Mouse (Mus musculus) testis, adult 10 weeks (tissue): ENCODE results near the gene Atp11c. TPM values are rescaled to one million over a fixed set of nuclear protein-coding genes. Genes with fewer than 3 reads are reported as not detected.

Source experiments
- polyA plus RNA-seq: library from polyadenylated mRNA; stranded (reverse); fragments of 350-450 nt; fragmentation: Illumina TruSeq; extraction: RNeasy Lipid Tissue Mini Kit (QIAGEN cat#74804); gene quantifications from one replicate; pipeline ENCODE4 v1.2.3, GENCODE M21; 2014; ENCODE audit warnings: low read depth, low replicate concordance

The Atp11c gene
- polyA plus RNA-seq: 23.9 TPM

GRCm38 (mm10) chrX:60592598-60592997 lies at the start of gene Atp11c:
TSS of gene Atp11c (minus strand) at chrX:60592698.

DNA sequence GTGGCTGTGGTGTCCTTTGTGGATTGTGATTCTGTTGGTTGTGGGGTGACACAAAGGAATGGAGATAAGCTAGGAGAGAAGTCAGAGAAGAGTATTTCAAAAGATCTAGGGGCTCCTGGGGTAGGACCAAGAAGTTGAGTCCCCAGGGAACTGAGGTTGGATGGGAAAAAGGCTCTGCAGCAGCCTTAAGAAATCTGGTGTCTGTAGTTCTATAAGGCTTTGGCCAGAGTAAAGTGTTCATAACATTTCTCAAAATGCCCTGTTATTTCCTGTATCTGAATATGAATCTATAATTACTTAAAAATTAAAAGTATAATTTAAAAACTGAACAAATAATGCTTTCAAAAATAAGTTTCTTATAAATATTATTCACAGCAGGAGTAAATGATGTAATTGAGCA lies 53.3 kb downstream of the Atp11c start, which contains the start of gene Gm7073:
Gm7073 (minus strand) TSS at position 101 of the 400 bp plus-strand sequence.

DNA sequence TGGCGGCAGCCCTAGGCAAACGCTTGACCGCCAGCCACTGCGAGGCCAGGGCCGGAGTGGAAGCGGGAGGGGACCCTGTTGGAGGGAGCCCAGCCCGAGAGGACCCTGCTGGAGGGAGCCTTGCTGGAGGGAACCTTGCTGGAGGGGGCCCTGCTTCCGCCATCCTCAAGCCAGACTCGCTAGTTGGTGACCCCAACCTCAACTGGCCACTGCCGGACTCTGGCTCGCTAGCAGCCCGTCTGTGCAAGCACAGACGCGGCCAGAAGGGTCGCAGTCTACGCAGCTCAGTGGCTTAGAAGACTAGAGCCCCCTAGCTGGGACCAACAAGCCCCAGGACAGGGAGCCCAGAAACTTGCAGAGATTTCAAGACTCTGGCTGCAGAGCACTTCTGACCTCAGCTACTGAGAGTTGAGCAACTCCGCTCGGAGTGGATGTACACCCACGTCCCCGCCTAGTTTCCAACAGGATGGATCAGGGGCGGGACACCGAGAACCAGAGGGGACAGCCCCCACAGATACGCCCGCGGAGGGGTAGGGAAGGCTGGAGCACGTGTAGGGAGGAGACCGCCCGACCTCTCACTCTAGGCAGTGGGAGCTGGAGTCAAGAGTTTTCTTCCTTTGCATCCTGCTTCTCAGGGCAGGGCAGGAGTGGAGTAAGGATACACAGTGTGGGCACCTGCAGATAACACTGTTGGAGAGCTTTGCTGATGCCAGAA lies 413.6 kb downstream of the Atp11c start, which contains the start of gene Mcf2:
Mcf2 (minus strand) TSS at position 346 of the 715 bp plus-strand sequence.

Other genes with a start within 250 kb of the Atp11c start
- gene Gm7073, start 53.4 kb downstream of the Atp11c start, polyA plus RNA-seq: 131 TPM